ENCODE assay signal across 27 mouse cellular contexts in the genomic region with DNA sequence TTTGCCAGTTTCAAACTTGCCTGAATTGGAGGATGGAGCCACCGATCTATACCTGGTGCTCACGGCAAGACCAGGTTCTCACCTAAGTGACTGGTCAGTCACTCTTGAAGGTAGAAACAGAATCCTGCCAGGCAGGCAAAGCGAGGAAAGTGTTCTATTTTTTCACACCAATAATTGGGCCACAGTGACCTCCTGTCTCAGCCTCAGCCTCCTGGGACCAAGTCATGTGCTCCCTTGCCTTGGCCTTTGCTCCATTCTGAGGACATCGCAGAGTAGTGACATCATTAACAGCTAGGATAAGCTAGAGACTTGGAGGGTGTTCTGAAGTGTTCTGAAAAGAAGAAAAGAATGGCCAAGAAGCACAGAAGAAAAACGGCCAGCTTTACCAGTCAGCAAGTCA.
DNase-seq lines count a peak whose midpoint lies in the region; ATAC-seq and TF ChIP-seq lines count a peak whose summit lies in the region.
"Had no signal": no experiment of that assay in that cellular context is flagged by ENCODE, and none has a peak within 500 bp of the region (broad histone marks: within the 10 kb centered on the region; RNA-seq: fewer than 3 reads in every experiment).

No protein-coding gene starts in this region.

- no peak for TF ChIP-seq CTCF in hindbrain, postnatal 0 days (IDR thresholded peaks at IDR 0.05; ENCODE audit: low read depth)

- peak; percentile 3 for DNase-seq in kidney, postnatal 14 days
- DNase-seq in kidney, adult 18-20 months, result no peak
- peak; percentile 40 for DNase-seq in adrenal gland, postnatal 14 days
- no peak for DNase-seq in hindbrain, postnatal 0 days (ENCODE audit: low spot score)
- DNase-seq: cerebellum, adult 11-12 months; cerebellum, adult 8-10 months; cerebellum, postnatal 10 days; cerebellum, postnatal 36 days; embryo, embryonic 11 days; gastrocnemius, adult 2 months; gastrocnemius, postnatal 14 days; heart, adult 18-20 months; heart, postnatal 10 days; heart, postnatal 4 days; kidney, adult 8-10 months had no signal

- H3K9ac ChIP-seq in hindbrain, postnatal 0 days (replicated peaks; ENCODE audit: low read length), result no peak overlapping the region
- H3K9ac ChIP-seq in forebrain, embryonic 12.5 days, result no peak overlapping the region
- H3K9ac ChIP-seq: embryonic facial prominence, embryonic 13.5 days; forebrain, embryonic 13.5 days; heart, embryonic 12.5 days; heart, embryonic 15.5 days; hindbrain, embryonic 14.5 days had no signal

- no peak for ATAC-seq in hindbrain, postnatal 0 days
- ATAC-seq in forebrain, embryonic 12.5 days (ENCODE audit: low FRiP score), result no peak
- ATAC-seq: CD4-positive, CD25-positive, alpha-beta regulatory T cell, adult 4 months; forebrain, embryonic 13.5 days; forebrain, embryonic 16.5 days; intestine, postnatal 0 days had no signal

- H3K4me1 ChIP-seq in brown adipose tissue, adult 24 weeks (ENCODE audit: control insufficient read depth, insufficient read depth, insufficient read length, low read length), result peaks cover 10% of the 10 kb centered on the region
- H3K4me1 ChIP-seq in hindbrain, postnatal 0 days (ENCODE audit: insufficient read depth, low read length), result no peaks in the 10 kb centered on the region
- H3K4me1 ChIP-seq in forebrain, embryonic 12.5 days, result peaks cover 7% of the 10 kb centered on the region; the same call in 1 of the 2 replicates
- H3K4me1 ChIP-seq: embryonic facial prominence, embryonic 13.5 days; forebrain, embryonic 13.5 days; heart, embryonic 12.5 days; heart, embryonic 15.5 days had no signal

- H3K4me3 ChIP-seq in brown adipose tissue, adult 24 weeks (ENCODE audit: insufficient read depth, low read depth, low read length), result 0 out of 2 replicates have a peak overlapping the region, but pooled peaks have one; percentile 3
- H3K4me3 ChIP-seq in hindbrain, postnatal 0 days (ENCODE audit: low read length), result no peak overlapping the region
- no peak overlapping the region for H3K4me3 ChIP-seq in forebrain, embryonic 12.5 days (replicated peaks)
- H3K4me3 ChIP-seq: embryonic facial prominence, embryonic 10.5 days; embryonic facial prominence, embryonic 13.5 days; erythroblast, embryonic 14.5 days; forebrain, embryonic 13.5 days; gastrocnemius, adult 2 months; heart, embryonic 12.5 days; heart, embryonic 15.5 days had no signal

- H3K4me2 ChIP-seq in hindbrain, postnatal 0 days (ENCODE audit: low read depth, low read length), result no peak overlapping the region
- H3K4me2 ChIP-seq in forebrain, embryonic 12.5 days, result no peak overlapping the region
- H3K4me2 ChIP-seq: embryonic facial prominence, embryonic 13.5 days; forebrain, embryonic 13.5 days; heart, embryonic 12.5 days; heart, embryonic 15.5 days; hindbrain, embryonic 14.5 days had no signal

- H3K27me3 ChIP-seq in hindbrain, postnatal 0 days (ENCODE audit: insufficient read depth, low read length), result no peaks in the 10 kb centered on the region
- H3K27me3 ChIP-seq in forebrain, embryonic 12.5 days, result no peaks in the 10 kb centered on the region
- H3K27me3 ChIP-seq: embryonic facial prominence, embryonic 13.5 days; forebrain, embryonic 13.5 days; heart, embryonic 12.5 days; heart, embryonic 15.5 days had no signal

- peak overlapping the region; percentile 88 for H3K27ac ChIP-seq in brown adipose tissue, adult 24 weeks (replicated peaks; ENCODE audit: low read depth, low read length)
- no peak overlapping the region for H3K27ac ChIP-seq in hindbrain, postnatal 0 days
- H3K27ac ChIP-seq in forebrain, embryonic 12.5 days, result no peak overlapping the region
- H3K27ac ChIP-seq: embryonic facial prominence, embryonic 10.5 days; embryonic facial prominence, embryonic 13.5 days; forebrain, embryonic 13.5 days; gastrocnemius, adult 2 months; heart, embryonic 15.5 days; hindbrain, embryonic 14.5 days had no signal

- H3K36me3 ChIP-seq in hindbrain, postnatal 0 days (ENCODE audit: insufficient read depth, low read length), result no peaks in the 10 kb centered on the region
- no peaks in the 10 kb centered on the region for H3K36me3 ChIP-seq in forebrain, embryonic 12.5 days (replicated peaks)
- H3K36me3 ChIP-seq: embryonic facial prominence, embryonic 10.5 days; embryonic facial prominence, embryonic 13.5 days; heart, embryonic 12.5 days; heart, embryonic 15.5 days had no signal

- 78% methylated on average over 5 of the region's 5 CpGs for WGBS in hindbrain, postnatal 0 days
- WGBS in forebrain, embryonic 12.5 days, result 70% methylated on average over 5 of the region's 5 CpGs

- no peaks in the 10 kb centered on the region for H3K9me3 ChIP-seq in hindbrain, postnatal 0 days (ENCODE audit: low read length)
- no peaks in the 10 kb centered on the region for H3K9me3 ChIP-seq in forebrain, embryonic 12.5 days
- H3K9me3 ChIP-seq: embryonic facial prominence, embryonic 10.5 days; embryonic facial prominence, embryonic 13.5 days; forebrain, embryonic 13.5 days; heart, embryonic 12.5 days; heart, embryonic 15.5 days had no signal

Comparison
In these comparisons a context has a peak if more than half of its experiments do, and no peak if none do; other contexts are left out.
1. DNase-seq: peak in kidney, postnatal 14 days (single experiment) and adrenal gland, postnatal 14 days (single experiment); none in kidney, adult 18-20 months (single experiment) and hindbrain, postnatal 0 days (single experiment).